Mouse (Mus musculus) forebrain, embryonic 14.5 days (tissue): ENCODE measurements around the gene Kalrn. TPM values are rescaled to one million over a fixed set of nuclear protein-coding genes. Genes with fewer than 3 reads are reported as not detected.
A peak's percentile ranks its signal among the peaks of the same experiment; 100 is the strongest.

Experiments
- ATAC-seq: fragments of 200-750 bp; cut with Nextera tagmentation; 2 replicates; pipeline ENCODE4 v1.8.0; 2017; ENCODE audit warnings: mild to moderate bottlenecking, moderate library complexity
- DNase-seq: peaks from one replicate; pipeline ENCODE4 v3.0.0-alpha.2; 2015; ENCODE audit warnings: low spot score
- H3K27ac ChIP-seq: fragments of 300-500 bp; sonication (generic); 2 replicates; pipeline ENCODE4 v1.5.1; 2014; ENCODE audit warnings: low read depth, mild to moderate bottlenecking, control low read depth, low read length, moderate library complexity
- H3K27me3 ChIP-seq: fragments of 300-500 bp; sonication (generic); replicated peaks from 2 replicates; pipeline ENCODE4 v1.6.1; 2014; ENCODE audit warnings: low read length, control low read depth, mixed read lengths; ENCODE audit not compliant: control insufficient read depth, insufficient read depth
- H3K36me3 ChIP-seq: fragments of 300-500 bp; sonication (generic); 2 replicates; pipeline ENCODE4 v1.6.1; 2014; ENCODE audit warnings: low read length, control low read depth; ENCODE audit not compliant: control insufficient read depth, insufficient read depth
- H3K4me1 ChIP-seq: fragments of 300-500 bp; sonication (generic); 2 replicates; pipeline ENCODE4 v1.6.1; 2014; ENCODE audit warnings: antibody characterized with exemption, low read length, control low read depth; ENCODE audit not compliant: control insufficient read depth, insufficient read depth
- H3K4me2 ChIP-seq: fragments of 300-500 bp; sonication (generic); 2 replicates; pipeline ENCODE4 v1.6.1; 2014; ENCODE audit warnings: mild to moderate bottlenecking, control low read depth, low read length
- H3K4me3 ChIP-seq: fragments of 300-500 bp; sonication (generic); 2 replicates; pipeline ENCODE4 v1.5.1; 2014; ENCODE audit warnings: low read depth, low read length, control low read depth
- H3K9ac ChIP-seq: fragments of 300-500 bp; sonication (generic); 2 replicates; pipeline ENCODE4 v1.6.1; 2014; ENCODE audit warnings: mild to moderate bottlenecking, low read length, control low read depth, moderate library complexity
- H3K9me3 ChIP-seq: fragments of 300-500 bp; sonication (generic); replicated peaks from 2 replicates; pipeline ENCODE4 v1.6.1; 2016; ENCODE audit warnings: low read length, control low read depth, mixed read lengths; ENCODE audit not compliant: control insufficient read depth
- WGBS: fragments of 180-500 bp; shearing (Covaris S2); extraction: QIAGEN DNeasy Blood & Tissue Kit; methylation state at CpG from one replicate; pipeline ENCODE4 v1.1.7; 2014; 5-methylcytosine and 5-hydroxymethylcytosine counted together
- polyA plus RNA-seq: library from polyadenylated mRNA; unstranded; fragments of >200 nt; fragmentation: Nextera tagmentation; extraction: Ambion mirVana; gene quantifications from 2 replicates; pipeline ENCODE4 v1.2.1, GENCODE M21; 2014

Gene Kalrn
- polyA plus RNA-seq, 1 experiment from 2014 or later: 19.7 TPM

DNA sequence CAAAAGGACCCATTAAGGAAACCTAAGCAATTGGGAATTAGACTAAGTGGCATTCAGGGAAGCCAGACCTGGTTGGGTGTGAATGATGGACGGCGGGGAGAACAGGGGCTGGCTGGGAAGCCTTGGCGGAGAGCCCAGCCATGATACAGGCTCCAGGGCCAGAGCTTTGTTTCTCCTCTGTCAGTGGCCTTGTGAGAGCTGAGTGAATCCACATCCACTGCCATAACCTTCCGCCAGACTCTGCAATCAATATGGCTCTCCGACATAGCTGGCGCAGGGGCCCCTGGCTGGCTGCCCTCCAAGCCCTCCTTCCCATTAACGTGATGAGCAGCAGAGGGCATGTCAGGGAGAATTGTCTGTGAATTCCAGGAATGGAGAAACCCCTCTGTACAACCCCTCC is 117.0 kb downstream of the Kalrn start:
- DNase-seq: peak; percentile 91
- Histone ChIP-seq H3K27me3 (no peaks in the 10 kb centered on the region), H3K4me1 (peaks cover 4% of the 10 kb centered on the region; the same call in 1 of the 2 replicates), H3K36me3 (no peaks in the 10 kb centered on the region), H3K4me2 (no peak overlapping the region), H3K27ac (peak overlapping the region; percentile 44; the same call in 1 of the 2 replicates), H3K9me3 (no peaks in the 10 kb centered on the region), H3K4me3 (no peak overlapping the region), H3K9ac (no peak overlapping the region)
- WGBS: 19% methylated on average over 7 of the region's 7 CpGs
- peak; percentile 90 for ATAC-seq

- Histone ChIP-seq H3K9me3 (no peaks in the 10 kb centered on the region), H3K36me3 (no peaks in the 10 kb centered on the region), H3K27me3 (no peaks in the 10 kb centered on the region), H3K4me1 (peaks cover 14% of the 10 kb centered on the region), H3K27ac (no peak overlapping the region), H3K9ac (no peak overlapping the region), H3K4me2 (no peak overlapping the region), H3K4me3 (no peak overlapping the region)
- WGBS: 89% methylated on average over 7 of the region's 7 CpGs
- ATAC-seq: no peak
- DNase-seq: no peak
Measured at GRCm38 (mm10) chr16:34445666-34446065, 127.7 kb downstream of the Kalrn start.

DNA sequence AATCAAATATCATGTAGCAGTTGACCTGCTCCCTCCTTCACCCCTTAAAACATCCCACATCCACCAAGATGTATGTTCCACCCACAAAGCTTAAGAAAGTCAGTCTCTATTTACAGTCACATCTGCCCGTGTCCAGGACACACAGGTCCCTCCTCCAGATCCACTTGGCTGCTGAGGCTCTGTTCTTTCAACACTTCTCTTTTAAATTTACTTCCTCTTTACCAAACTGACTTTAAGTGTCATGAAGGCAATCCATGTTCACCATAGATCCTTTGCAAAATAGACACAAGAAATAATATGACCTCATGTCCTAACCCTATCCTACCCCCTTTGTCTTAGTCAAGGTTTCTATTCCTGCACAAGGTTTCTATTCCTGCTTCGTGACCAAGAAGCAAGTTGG is 131.6 kb downstream of the Kalrn start:
- Histone ChIP-seq H3K27me3 (no peaks in the 10 kb centered on the region), H3K4me1 (peaks cover 17% of the 10 kb centered on the region), H3K36me3 (no peaks in the 10 kb centered on the region), H3K9me3 (no peaks in the 10 kb centered on the region), H3K27ac (peak overlapping the region; percentile 15; the same call in 1 of the 2 replicates), H3K9ac (no peak overlapping the region), H3K4me3 (no peak overlapping the region), H3K4me2 (no peak overlapping the region)
- DNase-seq (no peak), ATAC-seq (no peak)
- 84% methylated on average over 2 of the region's 2 CpGs for WGBS

- Histone ChIP-seq H3K36me3 (no peaks in the 10 kb centered on the region), H3K27ac (peak overlapping the region; percentile 15; the same call in 1 of the 2 replicates), H3K4me3 (no peak overlapping the region), H3K4me1 (peaks cover 17% of the 10 kb centered on the region), H3K9me3 (no peaks in the 10 kb centered on the region), H3K4me2 (no peak overlapping the region), H3K27me3 (no peaks in the 10 kb centered on the region), H3K9ac (no peak overlapping the region)
- ATAC-seq (peak; percentile 88), DNase-seq (peak; percentile 84)
- WGBS: 24% methylated on average over 4 of the region's 4 CpGs
Measured at GRCm38 (mm10) chr16:34440994-34441414, 132.3 kb downstream of the Kalrn start.

GRCm38 (mm10) chr16:34440019-34440615 is 133.2 kb downstream of the Kalrn start:
- Histone ChIP-seq H3K27ac (no peak overlapping the region), H3K9me3 (no peaks in the 10 kb centered on the region)
- no peak for ATAC-seq

DNA sequence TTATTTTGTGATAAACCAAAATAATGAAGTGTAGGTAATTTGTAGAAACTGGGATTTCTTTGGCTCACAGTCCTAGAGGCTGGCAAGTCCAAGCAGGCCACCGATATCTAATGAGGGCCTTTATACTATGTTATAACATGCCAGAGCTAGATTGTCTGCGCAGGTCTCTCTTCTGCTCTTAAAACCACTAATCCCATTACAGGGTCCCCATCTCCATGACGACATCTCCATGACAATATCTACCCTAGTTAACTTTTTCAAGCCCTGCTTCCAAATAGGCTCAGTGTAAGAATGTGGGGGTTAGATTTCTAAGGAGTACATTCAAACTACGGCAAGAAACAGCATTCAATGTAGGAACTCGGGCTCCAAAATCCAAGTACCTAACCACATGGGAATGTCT is 143.2 kb downstream of the Kalrn start:
- DNase-seq (peak; percentile 80), ATAC-seq (peak; percentile 88)
- Histone ChIP-seq H3K4me1 (peaks cover 46% of the 10 kb centered on the region), H3K9me3 (no peaks in the 10 kb centered on the region), H3K4me3 (no peak overlapping the region), H3K27me3 (no peaks in the 10 kb centered on the region), H3K4me2 (no peak overlapping the region), H3K27ac (no peak overlapping the region), H3K36me3 (no peaks in the 10 kb centered on the region), H3K9ac (no peak overlapping the region)
- WGBS: 5% methylated on average over 5 of the region's 5 CpGs

More at GRCm38 (mm10) chr16:34440019-34440615, 133.2 kb downstream of the Kalrn start:
- H3K36me3 ChIP-seq: no peaks in the 10 kb centered on the region
- peaks cover 17% of the 10 kb centered on the region for H3K4me1 ChIP-seq
- H3K4me2 ChIP-seq: no peak overlapping the region
- no peak overlapping the region for H3K4me3 ChIP-seq
- WGBS: 79% methylated on average over 8 of the region's 8 CpGs
- no peaks in the 10 kb centered on the region for H3K27me3 ChIP-seq
- no peak overlapping the region for H3K9ac ChIP-seq
- DNase-seq: peak; percentile 56

DNA sequence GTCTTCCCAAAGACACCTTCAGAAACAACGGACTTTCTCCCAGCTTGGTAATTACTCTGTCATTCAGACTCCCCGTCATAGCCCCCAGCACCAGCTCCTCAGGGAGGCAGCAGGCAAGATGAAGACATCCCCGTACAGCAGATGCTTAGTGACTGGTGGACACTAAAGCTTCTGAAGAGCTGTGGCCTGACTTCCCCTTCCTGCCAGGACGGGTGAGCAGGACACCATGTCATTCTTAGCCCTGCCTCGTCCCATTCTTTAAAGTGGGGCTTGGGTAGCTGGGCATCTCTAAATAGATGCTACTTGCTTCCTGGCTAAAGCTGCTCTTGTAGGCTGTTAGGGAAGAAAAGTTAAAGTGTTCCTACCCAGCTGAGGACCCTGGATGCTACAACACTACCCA is 145.7 kb downstream of the Kalrn start:
- H3K27ac ChIP-seq: no peak overlapping the region
- H3K4me3 ChIP-seq: no peak overlapping the region
- 57% methylated on average over 5 of the region's 5 CpGs for WGBS
- no peaks in the 10 kb centered on the region for H3K36me3 ChIP-seq
- no peaks in the 10 kb centered on the region for H3K9me3 ChIP-seq
- ATAC-seq: no peak
- DNase-seq: no peak
- H3K27me3 ChIP-seq: no peaks in the 10 kb centered on the region
- peaks cover 49% of the 10 kb centered on the region for H3K4me1 ChIP-seq
- no peak overlapping the region for H3K9ac ChIP-seq
- H3K4me2 ChIP-seq: no peak overlapping the region

- Histone ChIP-seq H3K27me3 (no peaks in the 10 kb centered on the region), H3K4me3 (no peak overlapping the region), H3K9ac (no peak overlapping the region), H3K36me3 (no peaks in the 10 kb centered on the region), H3K27ac (no peak overlapping the region), H3K9me3 (no peaks in the 10 kb centered on the region), H3K4me1 (peaks cover 25% of the 10 kb centered on the region), H3K4me2 (no peak overlapping the region)
- ATAC-seq: no peak
- DNase-seq: no peak
- WGBS: 68% methylated on average over 6 of the region's 6 CpGs
Measured at GRCm38 (mm10) chr16:34421473-34421872, 151.9 kb downstream of the Kalrn start.

- Histone ChIP-seq H3K36me3 (no peaks in the 10 kb centered on the region), H3K27ac (no peak overlapping the region), H3K4me3 (no peak overlapping the region), H3K9ac (no peak overlapping the region), H3K4me1 (peaks cover 22% of the 10 kb centered on the region), H3K27me3 (no peaks in the 10 kb centered on the region), H3K4me2 (no peak overlapping the region), H3K9me3 (no peaks in the 10 kb centered on the region)
- WGBS: 18% methylated on average over 3 of the region's 3 CpGs
- ATAC-seq (no peak), DNase-seq (no peak)
Measured at GRCm38 (mm10) chr16:34417966-34418365, 155.4 kb downstream of the Kalrn start.
